Mouse (Mus musculus): ENCODE data around the gene Mgat3. TPM values are rescaled to one million over a fixed set of nuclear protein-coding genes. Genes with fewer than 3 reads are reported as not detected.

Gene Mgat3
- polyA plus RNA-seq, 1 experiment from 2014 or later: 12.2 TPM

GRCm38 (mm10) chr15:80169484-80169883 lies 4.0 kb upstream of the Mgat3 start:
- TF ChIP-seq CTCF (IDR thresholded peaks at IDR 0.05; ENCODE audit: low read depth): no peak
- Histone ChIP-seq H3K36me3 (ENCODE audit: control insufficient read depth, insufficient read depth) (no peaks in the 10 kb centered on the region), H3K4me2 (replicated peaks; ENCODE audit: low read depth) (no peak overlapping the region), H3K27me3 (replicated peaks; ENCODE audit: control insufficient read depth, insufficient read depth, low read length) (no peaks in the 10 kb centered on the region), H3K27ac (ENCODE audit: low read depth, low read length) (no peak overlapping the region), H3K9ac (ENCODE audit: low read depth, low read length) (no peak overlapping the region), H3K4me3 (ENCODE audit: low read depth, low read length) (no peak overlapping the region), H3K9me3 (ENCODE audit: control insufficient read depth) (no peaks in the 10 kb centered on the region), H3K4me1 (replicated peaks; ENCODE audit: control insufficient read depth, insufficient read depth, low read length) (no peaks in the 10 kb centered on the region; the same call in 1 of the 2 replicates)
- no peak for ATAC-seq
- 92% methylated on average over 1 of the region's 1 CpGs for WGBS

GRCm38 (mm10) chr15:80170357-80170756 lies 3.2 kb upstream of the Mgat3 start:
- Histone ChIP-seq H3K4me2 (replicated peaks; ENCODE audit: low read depth) (no peak overlapping the region), H3K4me3 (ENCODE audit: low read depth, low read length) (no peak overlapping the region), H3K9me3 (ENCODE audit: control insufficient read depth) (no peaks in the 10 kb centered on the region), H3K4me1 (replicated peaks; ENCODE audit: control insufficient read depth, insufficient read depth, low read length) (no peaks in the 10 kb centered on the region; the same call in 1 of the 2 replicates), H3K27me3 (replicated peaks; ENCODE audit: control insufficient read depth, insufficient read depth, low read length) (no peaks in the 10 kb centered on the region), H3K36me3 (ENCODE audit: control insufficient read depth, insufficient read depth) (no peaks in the 10 kb centered on the region), H3K9ac (ENCODE audit: low read depth, low read length) (no peak overlapping the region), H3K27ac (ENCODE audit: low read depth, low read length) (no peak overlapping the region)
- no peak for ATAC-seq
- no peak for TF ChIP-seq CTCF (IDR thresholded peaks at IDR 0.05; ENCODE audit: low read depth)
- 34% methylated on average over 4 of the region's 4 CpGs for WGBS

- no peak for TF ChIP-seq CTCF (IDR thresholded peaks at IDR 0.05; ENCODE audit: low read depth)
- no peak for ATAC-seq
- no peaks in the 10 kb centered on the region for H3K27me3 ChIP-seq (replicated peaks; ENCODE audit: control insufficient read depth, insufficient read depth, low read length)
- H3K4me1 ChIP-seq (replicated peaks; ENCODE audit: control insufficient read depth, insufficient read depth, low read length): no peaks in the 10 kb centered on the region; the same call in 1 of the 2 replicates
- no peak overlapping the region for H3K27ac ChIP-seq (ENCODE audit: low read depth, low read length)
- H3K36me3 ChIP-seq (ENCODE audit: control insufficient read depth, insufficient read depth): no peaks in the 10 kb centered on the region
- WGBS: 30% methylated on average over 8 of the region's 8 CpGs
- no peak overlapping the region for H3K4me3 ChIP-seq (ENCODE audit: low read depth, low read length)
- H3K4me2 ChIP-seq (replicated peaks; ENCODE audit: low read depth): no peak overlapping the region; the same call in 1 of the 2 replicates
- H3K9me3 ChIP-seq (ENCODE audit: control insufficient read depth): no peaks in the 10 kb centered on the region
- H3K9ac ChIP-seq (ENCODE audit: low read depth, low read length): no peak overlapping the region
These were observed 2.2 kb upstream of the Mgat3 start for GRCm38 (mm10) chr15:80171286-80171685.

- ATAC-seq: no peak
- Histone ChIP-seq H3K27ac (ENCODE audit: low read depth, low read length) (no peak overlapping the region), H3K9ac (ENCODE audit: low read depth, low read length) (no peak overlapping the region), H3K36me3 (ENCODE audit: control insufficient read depth, insufficient read depth) (no peaks in the 10 kb centered on the region), H3K4me1 (replicated peaks; ENCODE audit: control insufficient read depth, insufficient read depth, low read length) (no peaks in the 10 kb centered on the region; the same call in 1 of the 2 replicates), H3K4me2 (replicated peaks; ENCODE audit: low read depth) (no peak overlapping the region; the same call in 1 of the 2 replicates), H3K9me3 (ENCODE audit: control insufficient read depth) (no peaks in the 10 kb centered on the region), H3K4me3 (ENCODE audit: low read depth, low read length) (no peak overlapping the region), H3K27me3 (replicated peaks; ENCODE audit: control insufficient read depth, insufficient read depth, low read length) (no peaks in the 10 kb centered on the region)
- no peak for TF ChIP-seq CTCF (IDR thresholded peaks at IDR 0.05; ENCODE audit: low read depth)
- 23% methylated on average over 6 of the region's 6 CpGs for WGBS
These were observed 1.7 kb upstream of the Mgat3 start for GRCm38 (mm10) chr15:80171791-80172190.

GRCm38 (mm10) chr15:80173781-80174597 lies 468 bp downstream of the Mgat3 start:
- WGBS: 5% methylated on average over 42 of the region's 60 CpGs

GRCm38 (mm10) chr15:80174598-80174875 lies 1.0 kb downstream of the Mgat3 start:
- Histone ChIP-seq H3K4me2 (replicated peaks; ENCODE audit: low read depth) (peak overlapping the region; percentile 93), H3K9me3 (ENCODE audit: control insufficient read depth) (no peaks in the 10 kb centered on the region), H3K9ac (ENCODE audit: low read depth, low read length) (peak overlapping the region; percentile 74; the same call in 1 of the 2 replicates), H3K4me1 (replicated peaks; ENCODE audit: control insufficient read depth, insufficient read depth, low read length) (no peaks in the 10 kb centered on the region; the same call in 1 of the 2 replicates), H3K4me3 (ENCODE audit: low read depth, low read length) (peak overlapping the region; percentile 72), H3K36me3 (ENCODE audit: control insufficient read depth, insufficient read depth) (no peaks in the 10 kb centered on the region), H3K27me3 (replicated peaks; ENCODE audit: control insufficient read depth, insufficient read depth, low read length) (no peaks in the 10 kb centered on the region), H3K27ac (ENCODE audit: low read depth, low read length) (no peak overlapping the region)
- ATAC-seq: no peak
- 40% methylated on average over 5 of the region's 5 CpGs for WGBS
- TF ChIP-seq CTCF (IDR thresholded peaks at IDR 0.05; ENCODE audit: low read depth): no peak

More at GRCm38 (mm10) chr15:80173781-80174597, 468 bp downstream of the Mgat3 start:
- no peak for TF ChIP-seq CTCF (IDR thresholded peaks at IDR 0.05; ENCODE audit: low read depth)
- Histone ChIP-seq H3K4me3 (ENCODE audit: low read depth, low read length) (peak overlapping the region; percentile 72), H3K9me3 (ENCODE audit: control insufficient read depth) (no peaks in the 10 kb centered on the region), H3K4me1 (replicated peaks; ENCODE audit: control insufficient read depth, insufficient read depth, low read length) (no peaks in the 10 kb centered on the region; the same call in 1 of the 2 replicates), H3K27me3 (replicated peaks; ENCODE audit: control insufficient read depth, insufficient read depth, low read length) (no peaks in the 10 kb centered on the region), H3K9ac (ENCODE audit: low read depth, low read length) (peak overlapping the region; percentile 74), H3K36me3 (ENCODE audit: control insufficient read depth, insufficient read depth) (no peaks in the 10 kb centered on the region), H3K4me2 (replicated peaks; ENCODE audit: low read depth) (peak overlapping the region; percentile 93), H3K27ac (ENCODE audit: low read depth, low read length) (peak overlapping the region; percentile 62)
- ATAC-seq: no peak

All from intestine, postnatal 0 days (tissue).